Comparison of ENCODE assay signal across 20 mouse cellular contexts in the genomic region with DNA sequence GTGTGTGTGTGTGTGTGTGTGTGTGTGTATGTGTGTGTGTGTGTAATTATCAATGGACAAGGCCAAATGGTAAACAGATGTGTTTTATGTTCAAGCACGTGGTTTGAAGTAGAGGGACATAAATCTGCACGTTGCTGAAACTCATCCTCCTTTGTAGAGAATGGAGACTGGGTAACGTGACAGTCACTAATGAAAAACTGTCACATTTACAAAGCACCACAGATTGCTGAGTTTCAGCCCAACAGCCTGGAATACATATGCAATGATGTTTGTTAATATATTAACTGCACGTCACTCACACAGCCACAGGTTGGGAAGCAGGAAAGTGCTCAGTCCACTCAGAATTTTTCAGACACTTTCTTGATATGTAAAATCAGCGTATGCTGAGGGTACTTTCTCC. TPM values are rescaled to one million over a fixed set of nuclear protein-coding genes. Genes with fewer than 3 reads are reported as not detected.
DNase-seq lines count a peak whose midpoint lies in the region; ATAC-seq and TF ChIP-seq lines count a peak whose summit lies in the region.
"Had no signal": no experiment of that assay in that cellular context is flagged by ENCODE, and none has a peak within 500 bp of the region (broad histone marks: within the 10 kb centered on the region; RNA-seq: fewer than 3 reads in every experiment).

No protein-coding gene starts in this region.

- no peak for DNase-seq in embryonic facial prominence, embryonic 10.5 days (ENCODE audit: low spot score)
- DNase-seq in forebrain, postnatal 0 days = peak; percentile 35
- peak; percentile 10 for DNase-seq in mesoderm, embryonic 11.5 days (ENCODE audit: low read depth, low spot score)
- DNase-seq in kidney, postnatal 36 days = no peak
- no peak for DNase-seq in lung, postnatal 4 days
- no peak for DNase-seq in right cerebral cortex, postnatal 4 days

- no peaks in the 10 kb centered on the region for H3K9me3 ChIP-seq in embryonic facial prominence, embryonic 13.5 days
- no peaks in the 10 kb centered on the region for H3K9me3 ChIP-seq in embryonic facial prominence, embryonic 10.5 days
- no peaks in the 10 kb centered on the region for H3K9me3 ChIP-seq in forebrain, postnatal 0 days (ENCODE audit: low read length)
- H3K9me3 ChIP-seq in neural tube, embryonic 14.5 days (ENCODE audit: control insufficient read depth, low read length) = no peaks in the 10 kb centered on the region
- H3K9me3 ChIP-seq: stomach, embryonic 15.5 days had no signal

- no peaks in the 10 kb centered on the region for H3K36me3 ChIP-seq in embryonic facial prominence, embryonic 13.5 days
- no peaks in the 10 kb centered on the region for H3K36me3 ChIP-seq in embryonic facial prominence, embryonic 10.5 days (replicated peaks)
- no peaks in the 10 kb centered on the region for H3K36me3 ChIP-seq in forebrain, postnatal 0 days (ENCODE audit: insufficient read depth)
- H3K36me3 ChIP-seq in neural tube, embryonic 14.5 days (ENCODE audit: control insufficient read depth, insufficient read depth, low read length) = no peaks in the 10 kb centered on the region
- H3K36me3 ChIP-seq: stomach, embryonic 15.5 days had no signal

- peaks cover 4% of the 10 kb centered on the region for H3K4me1 ChIP-seq in embryonic facial prominence, embryonic 13.5 days
- H3K4me1 ChIP-seq in embryonic facial prominence, embryonic 10.5 days = peaks cover 7% of the 10 kb centered on the region
- peaks cover 9% of the 10 kb centered on the region; the same call in 1 of the 2 replicates for H3K4me1 ChIP-seq in forebrain, postnatal 0 days (ENCODE audit: insufficient read depth)
- peaks cover 6% of the 10 kb centered on the region; the same call in 1 of the 2 replicates for H3K4me1 ChIP-seq in neural tube, embryonic 14.5 days (ENCODE audit: control insufficient read depth, insufficient read depth, low read length)
- H3K4me1 ChIP-seq: stomach, embryonic 15.5 days had no signal

- no peak for TF ChIP-seq CTCF in forebrain, postnatal 0 days (IDR thresholded peaks at IDR 0.05; ENCODE audit: low read depth)

- 22% methylated on average over 5 of the region's 5 CpGs for WGBS in embryonic facial prominence, embryonic 13.5 days
- 37% methylated on average over 5 of the region's 5 CpGs for WGBS in embryonic facial prominence, embryonic 10.5 days
- WGBS in forebrain, postnatal 0 days = 18% methylated on average over 5 of the region's 5 CpGs
- 21% methylated on average over 5 of the region's 5 CpGs for WGBS in neural tube, embryonic 14.5 days

- no peak overlapping the region for H3K4me3 ChIP-seq in embryonic facial prominence, embryonic 13.5 days
- H3K4me3 ChIP-seq in embryonic facial prominence, embryonic 10.5 days = no peak overlapping the region
- H3K4me3 ChIP-seq in forebrain, postnatal 0 days (ENCODE audit: low read depth, low read length) = peak overlapping the region; percentile 24
- H3K4me3 ChIP-seq in neural tube, embryonic 14.5 days (ENCODE audit: low read depth, low read length) = no peak overlapping the region; the same call in 1 of the 2 replicates
- H3K4me3 ChIP-seq: heart, adult 2 months; stomach, embryonic 15.5 days had no signal

- 0 out of 2 replicates have a peak overlapping the region, but pooled peaks have one; percentile 30 for H3K4me2 ChIP-seq in embryonic facial prominence, embryonic 13.5 days
- H3K4me2 ChIP-seq in forebrain, postnatal 0 days (ENCODE audit: low read depth) = peak overlapping the region; percentile 59
- H3K4me2 ChIP-seq in neural tube, embryonic 14.5 days (ENCODE audit: low read depth, low read length) = peak overlapping the region; percentile 53; the same call in 1 of the 2 replicates
- H3K4me2 ChIP-seq: liver, embryonic 11.5 days; lung, embryonic 14.5 days had no signal

- no peak overlapping the region for H3K9ac ChIP-seq in embryonic facial prominence, embryonic 13.5 days
- H3K9ac ChIP-seq in forebrain, postnatal 0 days = no peak overlapping the region
- no peak overlapping the region for H3K9ac ChIP-seq in neural tube, embryonic 14.5 days (replicated peaks; ENCODE audit: low read depth, low read length)
- H3K9ac ChIP-seq: lung, embryonic 14.5 days; stomach, embryonic 15.5 days had no signal

- ATAC-seq in embryonic facial prominence, embryonic 13.5 days (ENCODE audit: insufficient number of reproducible peaks, insufficient read depth, low FRiP score, low TSS enrichment, low read depth) = no peak
- peak; percentile 54 for ATAC-seq in forebrain, postnatal 0 days
- ATAC-seq in neural tube, embryonic 14.5 days (ENCODE audit: low read depth) = no peak

- no peak overlapping the region for H3K27ac ChIP-seq in embryonic facial prominence, embryonic 13.5 days
- no peak overlapping the region for H3K27ac ChIP-seq in embryonic facial prominence, embryonic 10.5 days (replicated peaks)
- H3K27ac ChIP-seq in forebrain, postnatal 0 days (ENCODE audit: low read depth, low read length) = no peak overlapping the region
- no peak overlapping the region for H3K27ac ChIP-seq in neural tube, embryonic 14.5 days (ENCODE audit: low read depth, low read length)
- H3K27ac ChIP-seq: heart, adult 2 months; kidney, postnatal 0 days; stomach, embryonic 15.5 days had no signal

- H3K27me3 ChIP-seq in embryonic facial prominence, embryonic 13.5 days = peaks cover 42% of the 10 kb centered on the region
- peaks cover 40% of the 10 kb centered on the region for H3K27me3 ChIP-seq in embryonic facial prominence, embryonic 10.5 days (replicated peaks; ENCODE audit: low read depth, poor library complexity, severe bottlenecking)
- peaks cover 26% of the 10 kb centered on the region; the same call in 1 of the 2 replicates for H3K27me3 ChIP-seq in forebrain, postnatal 0 days (ENCODE audit: insufficient read depth, low read length)
- peaks cover 10% of the 10 kb centered on the region for H3K27me3 ChIP-seq in neural tube, embryonic 14.5 days (ENCODE audit: control insufficient read depth, insufficient read depth, low read length)

RNA-seq across cellular contexts. Expression of gene Scgn, which starts 0.6 kb away (rescaled TPM):
- polyA plus RNA-seq in embryonic facial prominence, embryonic 13.5 days (2015; fragmentation: Nextera tagmentation; extraction: Ambion mirVana) = not detected in 2 replicates
- polyA plus RNA-seq in embryonic facial prominence, embryonic 10.5 days (2016; fragmentation: Nextera tagmentation; extraction: Ambion mirVana) = 0.14 and 0.31 TPM in 2 replicates
- 1.4 and 3.7 TPM in 2 replicates for total RNA-seq in forebrain, postnatal 0 days (2014; rRNA removed)
- 2.7 and 3.8 TPM in 2 replicates for polyA plus RNA-seq in forebrain, postnatal 0 days (2015; fragmentation: Nextera tagmentation; extraction: Ambion mirVana)
- polyA plus RNA-seq in neural tube, embryonic 14.5 days (2014; fragmentation: Nextera tagmentation; extraction: Ambion mirVana) = 0.88 and 0.99 TPM in 2 replicates
- total RNA-seq: gastrocnemius, adult 18-20 months; heart, adult 2 months; heart, postnatal 10 days had no signal
- polyA plus RNA-seq: heart, adult 2 months; liver, embryonic 11.5 days; lung, embryonic 14.5 days had no signal

RNA-seq across cellular contexts. Expression of gene Hist1h2aa, which starts 56.2 kb away (rescaled TPM):
- polyA plus RNA-seq in embryonic facial prominence, embryonic 13.5 days (2015; fragmentation: Nextera tagmentation; extraction: Ambion mirVana) = not detected in 2 replicates
- not detected in 2 replicates for polyA plus RNA-seq in embryonic facial prominence, embryonic 10.5 days (2016; fragmentation: Nextera tagmentation; extraction: Ambion mirVana)
- not detected in 2 replicates for total RNA-seq in forebrain, postnatal 0 days (2014; rRNA removed)
- not detected in 2 replicates for polyA plus RNA-seq in forebrain, postnatal 0 days (2015; fragmentation: Nextera tagmentation; extraction: Ambion mirVana)
- not detected in 2 replicates for polyA plus RNA-seq in neural tube, embryonic 14.5 days (2014; fragmentation: Nextera tagmentation; extraction: Ambion mirVana)
- total RNA-seq: adrenal gland, postnatal 4 days; gastrocnemius, adult 18-20 months; heart, adult 2 months; heart, postnatal 10 days; layer of hippocampus, postnatal 14 days; left cerebral cortex, postnatal 4 days had no signal
- polyA plus RNA-seq: heart, adult 2 months; intestine, embryonic 14.5 days; kidney, postnatal 0 days; liver, embryonic 11.5 days; lung, embryonic 14.5 days; small intestine, adult 2 months; stomach, embryonic 15.5 days had no signal

RNA-seq across cellular contexts. Expression of gene Hist1h2ba, which starts 56.5 kb away (rescaled TPM):
- polyA plus RNA-seq in embryonic facial prominence, embryonic 13.5 days (2015; fragmentation: Nextera tagmentation; extraction: Ambion mirVana) = not detected in 2 replicates
- not detected in 2 replicates for polyA plus RNA-seq in embryonic facial prominence, embryonic 10.5 days (2016; fragmentation: Nextera tagmentation; extraction: Ambion mirVana)
- total RNA-seq in forebrain, postnatal 0 days (2014; rRNA removed) = not detected in 2 replicates
- polyA plus RNA-seq in forebrain, postnatal 0 days (2015; fragmentation: Nextera tagmentation; extraction: Ambion mirVana) = not detected in 2 replicates
- polyA plus RNA-seq in neural tube, embryonic 14.5 days (2014; fragmentation: Nextera tagmentation; extraction: Ambion mirVana) = not detected in 2 replicates
- total RNA-seq: adrenal gland, postnatal 4 days; gastrocnemius, adult 18-20 months; heart, adult 2 months; heart, postnatal 10 days; layer of hippocampus, postnatal 14 days; left cerebral cortex, postnatal 4 days had no signal
- polyA plus RNA-seq: heart, adult 2 months; intestine, embryonic 14.5 days; kidney, postnatal 0 days; liver, embryonic 11.5 days; lung, embryonic 14.5 days; small intestine, adult 2 months; stomach, embryonic 15.5 days had no signal

Comparison
In these comparisons a context has a peak if more than half of its experiments do, and no peak if none do; other contexts are left out.
1. DNase-seq: peak in forebrain, postnatal 0 days (single experiment) and mesoderm, embryonic 11.5 days (single experiment); none in embryonic facial prominence, embryonic 10.5 days (single experiment), kidney, postnatal 36 days (0 of 2), lung, postnatal 4 days (0 of 2) and right cerebral cortex, postnatal 4 days (single experiment).
2. Peak in every context shown above with its lines, with median percentiles within 50 percentile points of each other: H3K4me2 ChIP-seq.